Mouse (Mus musculus): ENCODE results near the gene Yipf1. TPM values are rescaled to one million over a fixed set of nuclear protein-coding genes. Genes with fewer than 3 reads are reported as not detected.
A peak's percentile ranks its signal among the peaks of the same experiment; 100 is the strongest.
"Not testable (repeated sequence)": the region's sequence is repeated elsewhere in the genome, so short reads cannot be mapped to it uniquely, and the experiment has no call there.

The Yipf1 gene
- total RNA-seq, 2 experiments from 2014 or later, result 49.4 to 51.2 TPM

DNA sequence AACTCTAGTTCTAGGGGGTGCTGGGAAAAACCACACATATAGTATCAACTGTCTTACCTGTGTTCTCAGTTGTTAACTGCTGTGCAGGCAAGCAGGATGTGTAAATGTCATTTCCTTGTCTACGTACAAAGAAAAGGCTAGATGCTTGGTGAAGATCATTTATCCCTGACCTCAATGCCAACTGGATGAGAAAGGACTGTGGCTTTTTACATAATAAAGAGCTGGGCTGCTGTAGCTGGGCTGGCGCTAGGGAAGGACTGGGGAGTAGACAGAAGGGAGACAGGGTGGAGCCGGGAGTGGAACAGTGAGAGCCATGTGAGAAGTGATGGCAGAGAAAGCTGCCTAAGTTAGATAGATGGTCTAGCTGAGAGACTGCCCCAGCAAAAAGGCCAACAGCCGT, 48.6 kb downstream of the Yipf1 start:
- no peak for TF ChIP-seq CTCF (conservative IDR thresholded peaks at IDR 0.05)
- no peak for DNase-seq (ENCODE audit: low spot score in 2 of 2)
- Histone ChIP-seq H3K27ac (no peak overlapping the region), H3K4me3 (no peak overlapping the region)

- no peak for DNase-seq (ENCODE audit: low spot score in 2 of 2)
- H3K27ac ChIP-seq, result no peak overlapping the region
- peak; percentile 46 for TF ChIP-seq CTCF (conservative IDR thresholded peaks at IDR 0.05)
- H3K4me3 ChIP-seq, result no peak overlapping the region
These were observed 49.4 kb downstream of the Yipf1 start for GRCm38 (mm10) chr4:107363573-107363972.

- no peak overlapping the region for H3K27ac ChIP-seq
- TF ChIP-seq CTCF (conservative IDR thresholded peaks at IDR 0.05), result no peak
- H3K4me3 ChIP-seq, result no peak overlapping the region
- DNase-seq (ENCODE audit: low spot score in 2 of 2), result no peak
These were observed 50.1 kb downstream of the Yipf1 start for GRCm38 (mm10) chr4:107364190-107364639.

DNA sequence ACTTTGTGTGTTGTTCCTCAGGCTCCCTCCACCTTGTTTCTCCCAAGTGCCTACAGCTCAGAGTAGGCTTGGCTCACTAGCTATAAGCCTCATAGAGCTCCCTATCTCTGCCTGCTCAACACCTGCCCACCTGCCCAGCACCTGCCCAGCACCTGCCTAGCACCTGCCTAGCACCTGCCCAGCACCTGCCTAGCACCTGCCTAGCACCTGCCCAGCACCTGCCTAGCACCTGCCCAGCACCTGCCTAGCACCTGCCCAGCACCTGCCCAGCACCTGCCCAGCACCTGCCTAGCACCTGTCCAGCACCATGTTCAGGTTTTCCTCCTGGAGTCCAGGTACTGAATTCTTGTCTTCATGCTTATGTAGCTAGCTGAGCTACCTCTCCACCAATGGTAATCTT, 52.2 kb downstream of the Yipf1 start:
- H3K27ac ChIP-seq; H3K4me3 ChIP-seq; DNase-seq (ENCODE audit: low spot score in 2 of 2): not testable (repeated sequence)

GRCm38 (mm10) chr4:107367567-107368314, 53.6 kb downstream of the Yipf1 start, which contains the start of gene Ndc1:
Ndc1 (plus strand) TSS chr4:107367784.
- Histone ChIP-seq H3K4me3 (peak within 1 kb of the TSS; percentile 83), H3K27ac (peak within 1 kb of the TSS; percentile 98)
- peak; percentile 83 to 87 for DNase-seq (ENCODE audit: low spot score in 2 of 2)
- TF ChIP-seq CTCF (conservative IDR thresholded peaks at IDR 0.05), result 0 out of 2 replicates have a peak, but pooled peaks have one; percentile 9

DNA sequence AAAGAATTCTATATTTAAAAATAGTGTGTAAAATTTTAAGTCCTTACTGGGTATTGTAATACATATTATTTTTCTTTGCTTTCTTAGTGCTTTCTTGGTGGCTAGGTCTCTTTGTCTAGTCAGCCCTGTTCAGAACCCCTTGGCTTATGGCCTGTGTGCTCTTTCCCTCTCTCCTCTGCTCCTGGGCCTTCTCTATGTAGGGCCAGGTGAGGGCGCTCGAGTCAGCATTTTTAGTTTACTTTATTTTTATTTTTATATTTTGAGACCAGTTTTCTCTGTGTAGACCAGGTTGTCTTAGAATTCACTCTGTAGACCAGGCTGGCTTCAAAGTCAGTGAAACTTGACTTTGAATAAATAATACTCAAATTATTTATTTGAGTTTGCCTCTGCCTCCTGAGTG, 58.1 kb downstream of the Yipf1 start:
- no peak for DNase-seq (ENCODE audit: low spot score in 2 of 2)
- H3K27ac ChIP-seq, result no peak overlapping the region
- peak; percentile 67 for TF ChIP-seq CTCF (conservative IDR thresholded peaks at IDR 0.05)
- H3K4me3 ChIP-seq, result no peak overlapping the region

DNA sequence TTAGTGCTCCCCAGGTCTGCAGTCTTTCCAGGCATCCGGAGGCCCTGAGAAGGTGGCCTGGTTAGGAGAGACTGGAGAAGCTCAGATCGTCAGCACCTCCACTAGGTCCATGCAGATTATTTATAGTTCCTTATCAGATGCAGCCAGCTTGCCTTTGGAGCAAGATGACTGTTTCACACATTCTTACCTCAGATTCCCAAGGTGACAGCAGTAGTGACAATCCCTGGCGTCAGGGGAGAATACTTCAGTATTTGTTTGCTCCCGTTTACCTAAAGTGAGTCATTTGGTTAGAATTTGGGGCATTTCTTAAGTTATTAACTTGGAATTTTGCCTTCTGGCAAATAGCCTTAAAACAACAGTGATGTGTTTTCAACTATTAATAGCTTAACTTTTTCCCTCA, 60.5 kb downstream of the Yipf1 start:
- no peak for DNase-seq (ENCODE audit: low spot score in 2 of 2)
- TF ChIP-seq CTCF (conservative IDR thresholded peaks at IDR 0.05), result no peak
- H3K27ac ChIP-seq, result no peak overlapping the region
- H3K4me3 ChIP-seq, result no peak overlapping the region

DNA sequence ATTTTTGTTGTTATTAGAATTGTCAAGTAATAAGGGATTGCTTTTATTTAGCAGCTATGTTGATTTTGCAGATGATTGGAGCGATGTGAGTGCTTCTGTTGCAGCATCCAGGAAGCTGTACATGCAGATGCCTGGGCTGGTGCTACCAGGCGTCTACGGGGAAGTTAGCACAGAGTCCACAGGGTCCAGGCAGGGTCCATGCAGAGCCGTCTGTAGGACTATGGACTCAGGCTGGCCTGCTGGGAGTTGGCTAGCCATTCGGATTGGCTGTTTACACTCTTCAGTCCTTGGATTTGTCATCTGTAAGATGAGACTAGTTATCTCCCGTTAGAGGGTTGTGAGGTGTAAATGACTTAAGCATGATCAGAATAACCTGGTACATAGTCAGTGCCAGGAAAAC, 64.8 kb downstream of the Yipf1 start:
- no peak for TF ChIP-seq CTCF (conservative IDR thresholded peaks at IDR 0.05)
- no peak overlapping the region for H3K4me3 ChIP-seq
- no peak for DNase-seq (ENCODE audit: low spot score in 2 of 2)
- H3K27ac ChIP-seq, result no peak overlapping the region

- no peak overlapping the region for H3K4me3 ChIP-seq
- no peak overlapping the region for H3K27ac ChIP-seq
- TF ChIP-seq CTCF (conservative IDR thresholded peaks at IDR 0.05), result no peak
- DNase-seq (ENCODE audit: low spot score in 2 of 2), result no peak
These were observed 66.7 kb downstream of the Yipf1 start for GRCm38 (mm10) chr4:107380871-107381270.

DNA sequence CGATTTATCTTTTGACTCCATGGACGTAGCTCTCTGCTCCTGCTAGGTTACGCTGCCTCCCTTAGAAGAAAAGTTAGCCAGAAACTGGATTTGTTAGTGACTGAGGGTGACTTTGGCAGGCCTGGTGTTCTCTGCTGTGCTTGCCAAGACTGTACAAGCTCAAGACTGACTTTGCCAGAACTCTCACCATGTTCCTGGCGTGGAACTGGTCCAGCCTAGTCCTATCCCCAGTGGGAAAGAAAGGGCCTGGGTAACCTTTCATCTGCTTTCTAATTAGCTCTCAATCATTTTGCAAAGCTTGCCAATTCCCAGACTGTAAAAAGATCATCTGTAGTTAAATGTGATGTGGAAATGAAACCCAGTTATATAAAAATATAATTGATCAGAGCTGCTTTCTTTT, 72.9 kb downstream of the Yipf1 start:
- Histone ChIP-seq H3K27ac (peak overlapping the region; percentile 71), H3K4me3 (no peak overlapping the region)
- no peak for TF ChIP-seq CTCF (conservative IDR thresholded peaks at IDR 0.05)
- DNase-seq (ENCODE audit: low spot score in 2 of 2), result peak; percentile 18 to 32

DNA sequence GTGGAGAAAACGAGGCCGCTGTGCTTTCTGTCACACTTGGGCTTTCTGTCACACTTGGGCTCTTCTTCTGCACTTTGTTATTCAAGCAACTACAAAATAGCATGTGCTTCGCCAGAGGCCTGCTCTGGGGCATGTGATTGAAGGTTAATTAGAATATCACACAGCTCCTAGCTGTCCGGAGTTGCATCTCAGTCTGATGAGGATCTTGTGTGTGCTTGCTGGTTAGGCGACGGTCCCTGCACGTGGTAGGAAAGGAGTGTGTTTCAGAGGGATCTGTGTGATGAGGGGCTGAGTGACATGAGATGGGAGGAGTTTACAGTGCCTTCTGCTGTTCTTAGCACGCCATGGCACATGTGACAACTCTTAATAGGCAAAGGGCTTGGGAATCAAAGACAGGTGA, 73.3 kb downstream of the Yipf1 start:
- H3K4me3 ChIP-seq, result no peak overlapping the region
- TF ChIP-seq CTCF (conservative IDR thresholded peaks at IDR 0.05), result no peak
- DNase-seq (ENCODE audit: low spot score in 2 of 2), result no peak
- peak overlapping the region; percentile 71 for H3K27ac ChIP-seq

- H3K4me3 ChIP-seq, result no peak overlapping the region
- DNase-seq (ENCODE audit: low spot score in 2 of 2), result no peak
- H3K27ac ChIP-seq, result no peak overlapping the region
- TF ChIP-seq CTCF (conservative IDR thresholded peaks at IDR 0.05), result no peak
These were observed 74.1 kb downstream of the Yipf1 start for GRCm38 (mm10) chr4:107388291-107388690.

DNA sequence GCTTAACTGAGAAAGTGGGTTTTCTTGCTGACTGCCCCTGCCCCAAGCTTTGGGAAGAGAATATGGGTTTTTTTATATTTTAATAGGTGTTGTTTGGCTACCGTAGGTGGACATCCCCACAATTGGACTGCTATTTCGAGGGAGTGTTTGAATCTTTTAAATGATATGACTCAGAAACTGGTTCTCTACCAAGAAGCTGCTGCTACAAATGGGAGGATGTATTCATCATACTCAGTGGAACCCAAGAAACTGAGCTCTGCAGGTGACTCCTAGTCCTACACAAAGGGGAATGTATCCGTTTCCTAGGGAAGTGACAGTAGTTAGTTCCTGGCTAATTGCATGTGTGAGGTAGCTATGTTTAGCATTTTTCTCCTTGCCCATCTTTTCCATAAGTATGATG, 75.2 kb downstream of the Yipf1 start:
- no peak for DNase-seq (ENCODE audit: low spot score in 2 of 2)
- no peak overlapping the region for H3K27ac ChIP-seq
- H3K4me3 ChIP-seq, result no peak overlapping the region
- no peak for TF ChIP-seq CTCF (conservative IDR thresholded peaks at IDR 0.05)

- no peak for TF ChIP-seq CTCF (conservative IDR thresholded peaks at IDR 0.05)
- Histone ChIP-seq H3K27ac (no peak overlapping the region), H3K4me3 (no peak overlapping the region)
- DNase-seq (ENCODE audit: low spot score in 2 of 2), result no peak
These were observed 79.6 kb downstream of the Yipf1 start for GRCm38 (mm10) chr4:107393771-107394170.

Other genes starting within 250 kb of the Yipf1 start
- 10 to 100 TPM; 59.4 to 59.9 TPM for gene Mrpl37, start 247.5 kb upstream of the Yipf1 start, total RNA-seq (2021)
- 1 to 10 TPM; 3.9 to 9.6 TPM for gene Cyb5rl, start 247.4 kb upstream of the Yipf1 start, total RNA-seq (2021)
- not detected for gene Cdcp2, start 217.5 kb upstream of the Yipf1 start, total RNA-seq (2021)
- 100 to 1,000 TPM; 207 TPM for gene Tmem59, start 136.0 kb upstream of the Yipf1 start, total RNA-seq (2021)
- 10 to 100 TPM; 14.6 to 18.0 TPM for gene Tceanc2, start 135.2 kb upstream of the Yipf1 start, total RNA-seq (2021)
- not detected for gene Ldlrad1, start 105.2 kb upstream of the Yipf1 start, total RNA-seq (2021)
- 10 to 100 TPM; 31.7 to 33.4 TPM for gene Lrrc42, start 60.8 kb upstream of the Yipf1 start, total RNA-seq (2021)
- 10 to 100 TPM; 22.9 to 26.0 TPM for gene Hspb11, start 60.8 kb upstream of the Yipf1 start, total RNA-seq (2021)
- gene Dio1, start 7.2 kb upstream of the Yipf1 start, total RNA-seq (2021), result not detected
- 10 to 100 TPM; 11.7 to 11.8 TPM for gene Ndc1, start 53.4 kb downstream of the Yipf1 start, total RNA-seq (2021)
- 1 to 10 TPM in 1 of 2 experiments, under 1 TPM in 1; 0.64 to 2.5 TPM for gene Glis1, start 120.2 kb downstream of the Yipf1 start, total RNA-seq (2021)